Mouse (Mus musculus): Measurements from ENCODE around the gene Ddx56.
A peak's percentile ranks its signal among the peaks of the same experiment; 100 is the strongest.
"Not testable (repeated sequence)": the region's sequence is repeated elsewhere in the genome, so short reads cannot be mapped to it uniquely, and the experiment has no call there.

Ddx56 gene

DNA sequence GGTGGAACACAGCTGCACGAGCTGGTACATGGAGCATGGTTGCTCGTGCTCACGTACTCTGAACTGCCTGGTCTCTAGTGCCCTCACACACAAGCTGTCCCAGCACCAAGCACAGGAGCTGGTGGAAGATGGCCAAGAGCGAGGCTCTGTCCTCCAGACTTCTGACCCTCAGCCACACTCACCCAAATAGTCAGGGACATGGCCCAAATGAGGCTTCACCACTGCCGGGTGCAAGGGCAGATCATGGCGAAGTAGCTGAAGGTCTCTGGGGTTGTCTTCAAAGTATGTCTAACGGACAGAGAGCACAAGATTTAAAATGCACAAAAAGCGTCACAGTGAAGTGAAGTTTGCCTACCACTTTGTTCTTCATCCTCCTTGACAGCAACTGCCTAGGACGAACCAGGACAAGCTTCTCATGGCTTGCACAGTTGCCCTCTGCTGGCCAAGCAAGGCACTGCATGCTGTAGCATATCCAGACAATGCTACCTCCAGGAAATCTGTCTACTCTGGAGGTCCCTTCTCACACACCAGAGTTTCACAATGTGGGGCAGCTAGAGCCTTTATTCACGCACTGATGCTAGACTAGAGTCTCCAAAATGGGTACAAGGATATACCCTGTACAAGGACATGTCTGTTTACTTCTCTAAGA lies 6.0 kb downstream of the Ddx56 start:
- DNase-seq (ENCODE audit: low spot score in 2 of 2): peak in 1 of 2 experiments; percentile 76

DNA sequence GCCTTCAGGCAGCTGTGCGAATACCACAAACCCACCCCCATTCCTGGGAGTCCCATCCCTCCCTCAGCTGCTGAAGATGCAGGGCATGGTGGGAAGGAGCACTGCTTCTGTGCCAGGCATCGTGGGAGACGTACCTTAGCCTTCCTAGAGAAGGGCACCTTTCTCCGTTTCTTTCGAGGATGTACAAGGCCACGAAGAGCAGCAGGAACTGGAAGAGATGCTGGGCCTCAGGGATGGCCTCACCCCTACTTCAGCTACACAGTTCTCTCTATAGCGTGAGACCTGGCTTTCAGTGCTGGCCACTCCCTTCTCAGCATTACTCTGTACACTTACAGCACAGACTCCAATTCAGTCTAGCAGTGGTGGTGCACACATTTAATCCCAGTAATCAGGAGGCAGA lies 8.2 kb downstream of the Ddx56 start:
- no peak for DNase-seq (ENCODE audit: low spot score in 2 of 2)

DNA sequence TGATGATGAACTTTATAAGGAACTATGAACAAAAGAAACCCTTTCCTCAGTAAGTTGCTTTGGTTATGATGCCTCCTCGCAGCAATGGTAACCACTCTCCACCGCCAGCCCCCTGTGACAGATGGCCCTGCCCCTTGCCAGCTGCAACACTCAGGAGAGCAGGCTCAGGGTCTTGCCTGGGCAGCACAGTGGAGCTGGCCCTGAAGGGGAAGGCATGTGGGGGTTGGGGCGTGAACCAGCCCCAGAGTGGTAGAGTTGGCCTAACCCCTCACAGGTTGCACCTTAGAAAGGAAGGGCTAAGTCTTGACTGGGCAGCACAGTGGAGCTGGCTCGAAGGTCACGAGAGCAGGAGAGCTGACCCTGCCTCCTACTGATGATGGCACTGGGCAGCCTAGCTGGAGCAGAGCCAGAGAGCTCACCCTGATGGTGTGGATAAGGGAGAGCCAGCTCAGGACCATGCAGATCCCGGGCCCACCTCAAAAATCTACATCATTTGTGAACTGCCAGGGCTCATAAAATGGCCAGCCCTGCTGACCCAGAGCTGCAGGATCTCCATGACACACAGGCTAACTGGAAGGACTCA lies 11.0 kb downstream of the Ddx56 start:
- DNase-seq (ENCODE audit: low spot score in 2 of 2): no peak

DNA sequence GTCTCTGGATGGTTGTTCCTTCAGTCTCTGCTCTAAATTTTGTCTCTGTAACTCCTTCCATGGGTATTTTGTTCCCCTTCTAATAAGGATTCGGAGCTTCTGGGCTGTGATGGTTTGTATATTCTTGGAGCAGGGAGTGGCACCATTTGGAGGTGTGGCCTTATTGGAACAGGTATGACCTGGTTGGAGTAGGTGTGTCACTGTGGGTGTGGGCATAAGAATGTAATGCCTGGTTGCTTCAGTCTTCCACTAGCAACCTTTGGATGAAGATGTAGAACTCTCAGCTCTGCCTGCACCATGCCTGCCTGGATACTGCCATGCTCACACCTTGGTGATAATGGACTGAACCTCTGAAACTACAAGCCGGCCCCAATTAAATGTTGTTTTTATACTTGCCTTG lies 13.0 kb downstream of the Ddx56 start:
- DNase-seq (ENCODE audit: low spot score in 2 of 2): not testable (repeated sequence)

DNA sequence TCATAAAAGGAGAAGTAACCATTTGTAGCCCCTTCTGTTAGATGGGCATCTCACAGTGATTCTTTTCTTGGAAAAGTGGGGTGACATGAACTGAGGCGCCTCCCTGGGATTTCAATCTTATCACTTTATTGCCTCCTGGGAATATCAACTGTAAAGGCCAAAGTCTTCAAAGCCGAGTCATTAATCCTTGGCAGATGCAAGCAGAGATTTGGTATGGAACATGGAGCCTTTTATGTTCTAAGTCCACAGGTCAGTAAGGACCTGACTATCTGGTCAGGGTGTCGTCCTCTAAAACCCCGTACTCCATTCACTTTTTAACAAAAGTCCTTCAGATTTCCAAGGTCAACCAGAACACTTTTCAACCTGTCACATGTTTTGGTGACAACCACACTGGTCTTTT lies 14.7 kb downstream of the Ddx56 start:
- DNase-seq (ENCODE audit: low spot score in 2 of 2): no peak

DNA sequence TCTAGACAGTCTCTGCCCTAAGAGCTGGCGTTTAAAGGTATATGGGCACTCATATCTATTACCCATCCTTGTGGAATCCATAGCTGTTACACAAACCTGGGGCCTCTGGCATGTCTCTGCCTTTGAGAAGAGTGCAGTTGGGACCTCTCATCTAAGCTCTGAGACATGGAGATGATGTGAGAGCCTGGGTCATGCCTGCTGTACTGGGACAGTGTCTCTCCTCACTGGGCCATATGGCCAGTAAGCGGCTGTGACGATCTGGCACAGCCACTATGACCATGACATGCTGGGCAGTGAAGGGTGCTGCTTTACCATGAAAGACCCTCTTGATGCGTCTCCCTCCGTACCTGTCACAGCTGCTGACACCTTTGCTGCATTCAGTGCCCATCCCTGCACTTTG lies 15.3 kb downstream of the Ddx56 start:
- no peak for DNase-seq (ENCODE audit: low spot score in 2 of 2)

DNA sequence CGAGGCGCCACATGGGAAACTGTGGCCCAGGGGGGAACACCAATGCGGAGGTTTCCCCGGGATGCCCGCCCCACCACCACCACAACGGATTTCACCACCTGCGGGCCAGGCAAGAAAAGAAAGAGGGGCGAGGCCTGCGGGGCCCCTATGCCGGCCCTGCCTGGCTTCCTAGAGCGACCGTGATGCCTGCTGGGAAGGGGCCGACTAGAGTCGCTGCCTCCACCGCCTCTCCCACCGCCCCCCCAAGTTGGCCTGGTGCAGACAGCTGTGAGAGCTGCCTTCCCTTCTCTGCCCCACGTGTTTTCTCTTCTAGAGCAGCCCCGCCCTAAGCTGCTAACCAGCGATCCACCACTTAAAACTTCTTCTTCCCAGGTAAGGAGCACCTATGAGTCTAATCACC lies 22.9 kb downstream of the Ddx56 start:
- DNase-seq (ENCODE audit: low spot score in 2 of 2): no peak

DNA sequence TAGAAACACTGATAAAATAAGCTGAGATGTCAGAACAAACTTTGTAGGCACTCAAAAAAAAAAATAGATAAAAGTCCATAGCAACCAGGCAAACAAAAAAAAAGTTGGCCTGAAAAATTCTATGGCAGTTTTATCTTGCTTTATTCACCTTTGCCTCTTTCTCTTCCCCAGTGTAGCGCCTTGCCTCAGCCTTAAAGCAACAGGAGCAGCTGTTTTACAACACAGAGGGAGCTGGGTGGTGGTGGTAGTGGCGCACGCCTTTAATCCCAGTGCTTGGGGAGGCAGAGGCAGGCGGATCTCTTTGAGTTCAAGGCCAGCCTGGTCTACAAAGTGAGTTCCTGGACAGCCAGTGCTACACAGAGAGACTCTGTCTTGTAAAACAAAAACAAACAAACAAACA lies 34.5 kb downstream of the Ddx56 start:
- no peak for DNase-seq (ENCODE audit: low spot score in 2 of 2)

DNA sequence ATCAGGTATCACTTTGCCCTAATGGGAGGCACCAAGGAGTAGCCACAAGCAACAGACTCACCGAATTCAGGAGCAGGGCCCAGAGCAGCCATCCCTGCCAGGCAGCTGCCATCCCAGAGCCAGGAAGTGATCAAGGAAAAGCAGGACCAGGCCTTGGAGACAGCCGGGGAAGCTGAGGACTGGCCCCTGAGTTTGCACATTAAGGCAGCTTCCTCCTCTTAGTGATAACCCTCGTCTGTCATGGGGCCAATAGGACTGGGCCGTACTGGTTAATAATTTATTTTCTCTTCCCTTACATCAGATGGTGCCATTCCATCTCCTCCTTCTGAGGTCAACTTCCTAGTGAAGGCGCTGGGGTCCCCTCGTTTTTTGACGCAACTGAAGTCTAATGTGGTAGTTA lies 37.6 kb downstream of the Ddx56 start, which contains the start of gene Npc1l1:
TSS of gene Npc1l1 (minus strand) at position 132 of the 400 bp plus-strand sequence.
- DNase-seq (ENCODE audit: low spot score in 2 of 2): no peak

DNA sequence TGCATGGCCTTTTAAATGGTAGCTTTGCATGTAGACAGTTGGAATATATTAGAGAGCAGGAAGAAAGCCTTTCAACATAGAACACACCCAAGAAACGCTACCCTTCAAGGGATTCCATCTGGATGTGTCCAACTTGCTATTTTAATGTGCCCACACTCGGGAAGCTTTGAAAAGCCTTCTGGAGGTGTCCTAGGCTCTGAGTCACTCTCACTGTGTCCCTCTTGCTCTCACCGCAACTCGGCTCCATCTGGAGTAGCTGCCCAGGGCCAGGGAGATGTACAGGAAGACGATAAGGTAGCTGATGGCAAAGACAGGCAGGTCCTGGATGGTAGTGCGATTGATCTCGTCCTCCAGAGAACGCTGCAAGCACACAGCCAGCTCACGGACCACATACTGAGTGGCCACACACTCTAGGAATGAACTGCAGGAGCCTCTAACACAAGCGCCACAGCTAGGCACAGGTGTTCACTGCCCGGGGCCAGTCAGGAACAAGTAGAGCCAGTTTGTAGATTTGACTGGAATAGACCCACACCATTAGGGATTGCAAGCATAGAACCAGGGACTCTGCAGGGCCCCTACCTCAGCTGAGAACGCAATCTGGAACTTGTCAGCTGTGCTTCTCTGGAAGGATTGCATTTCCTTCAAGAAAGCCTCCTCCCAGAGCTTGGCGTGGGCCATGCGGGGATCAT lies 42.9 kb downstream of the Ddx56 start:
- peak; percentile 47 to 72 for DNase-seq (ENCODE audit: low spot score in 2 of 2)

DNA sequence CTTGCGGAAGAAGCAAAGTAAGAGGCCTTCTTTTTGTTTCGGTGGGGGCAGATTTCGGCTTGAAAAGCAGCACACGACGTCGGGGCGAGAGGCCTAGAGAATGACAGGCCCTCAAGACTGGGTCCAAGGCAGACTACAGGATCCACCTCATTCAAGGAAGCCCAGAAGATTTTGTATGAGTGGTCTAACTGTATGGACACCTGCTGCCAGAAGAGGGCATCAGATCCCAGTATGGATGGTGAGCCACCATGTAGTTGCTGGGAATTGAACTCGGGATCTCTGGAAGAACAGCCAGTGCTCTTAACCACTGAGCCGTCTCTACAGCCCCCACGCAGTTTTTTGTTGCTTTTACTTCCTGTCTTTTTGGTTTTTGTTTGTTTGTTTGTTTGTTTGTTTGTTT lies 45.4 kb downstream of the Ddx56 start:
- no peak for DNase-seq (ENCODE audit: low spot score in 2 of 2)

DNA sequence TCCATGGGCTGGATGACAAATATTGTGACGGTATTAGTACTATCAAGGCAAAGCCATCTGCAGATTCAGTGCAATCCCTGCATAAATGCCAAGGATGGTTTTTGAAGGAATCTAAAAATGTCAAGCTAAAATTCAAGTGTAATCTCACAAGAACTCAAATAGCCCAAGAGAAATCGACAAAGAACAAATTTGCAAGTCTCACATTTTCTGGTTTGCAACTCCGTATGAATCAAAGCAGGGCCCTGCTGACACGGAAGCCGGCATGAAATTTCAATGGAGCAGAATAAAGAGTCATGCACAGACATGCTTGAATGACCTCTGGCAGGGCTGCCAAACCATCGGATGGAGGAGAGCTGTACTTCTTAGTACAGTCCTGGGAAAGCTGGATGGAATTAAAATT lies 47.6 kb downstream of the Ddx56 start:
- DNase-seq (ENCODE audit: low spot score in 2 of 2): no peak

DNA sequence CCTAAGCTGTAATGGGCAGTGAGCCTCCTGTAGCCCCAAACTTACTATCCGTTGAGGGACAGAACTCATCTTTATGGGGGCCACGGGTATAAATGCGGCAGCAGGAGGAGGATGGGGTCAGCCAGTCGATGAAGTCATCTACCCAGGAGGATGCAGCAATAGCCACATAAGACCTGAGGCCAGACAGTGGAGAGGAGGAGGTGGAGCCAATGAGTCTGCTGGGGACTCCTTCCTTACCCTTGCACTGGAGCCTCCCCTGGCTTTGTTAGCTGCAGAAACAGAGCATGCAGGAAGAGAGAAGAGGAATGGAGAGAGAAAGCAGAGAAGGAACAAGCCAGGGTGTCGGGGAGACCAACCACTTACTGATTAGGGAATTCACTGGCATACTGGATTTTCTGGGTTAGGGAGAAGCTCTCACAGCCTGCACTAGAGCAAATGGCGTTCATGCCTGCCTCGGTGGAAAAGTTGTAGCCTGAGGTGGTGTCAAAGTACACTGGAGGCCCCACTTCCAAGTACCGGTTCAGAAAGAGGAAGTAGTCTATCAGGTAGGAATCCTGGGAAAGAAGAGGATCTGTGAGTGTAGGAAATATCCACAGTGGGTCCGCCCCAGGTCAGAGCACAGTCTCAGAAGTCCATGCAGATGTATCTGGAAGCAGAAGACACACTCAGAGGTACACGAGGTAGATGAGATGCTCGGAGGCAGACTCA lies 49.2 kb downstream of the Ddx56 start:
- DNase-seq (ENCODE audit: low spot score in 2 of 2): no peak

DNA sequence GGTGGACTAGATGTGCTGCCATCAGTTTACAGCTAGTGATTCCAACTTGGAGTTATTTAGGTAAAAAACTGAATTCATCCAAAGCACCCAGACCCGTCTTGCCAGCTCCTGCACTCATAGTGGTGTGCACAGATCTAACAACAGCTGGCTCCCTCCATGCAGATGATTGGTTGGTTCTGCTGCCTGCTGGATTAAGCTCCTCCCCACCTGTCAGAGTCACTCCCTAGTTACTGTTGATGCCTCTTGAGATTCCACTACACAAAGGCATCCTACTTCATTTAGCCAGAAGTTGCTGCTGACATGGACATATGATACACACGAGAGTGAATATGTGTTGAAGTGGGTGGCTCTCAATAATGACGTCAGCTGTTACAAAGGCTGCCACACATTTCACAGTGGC lies 50.7 kb downstream of the Ddx56 start:
- DNase-seq (ENCODE audit: low spot score in 2 of 2): no peak
